Mouse (Mus musculus) NIH3T3 (cell line): ENCODE measurements around the gene B4galnt3.

Experiments used
- DNase-seq: peaks from one replicate; pipeline ENCODE4 v3.0.0-alpha.2; 2012; ENCODE audit warnings: low read depth

The B4galnt3 gene

DNA sequence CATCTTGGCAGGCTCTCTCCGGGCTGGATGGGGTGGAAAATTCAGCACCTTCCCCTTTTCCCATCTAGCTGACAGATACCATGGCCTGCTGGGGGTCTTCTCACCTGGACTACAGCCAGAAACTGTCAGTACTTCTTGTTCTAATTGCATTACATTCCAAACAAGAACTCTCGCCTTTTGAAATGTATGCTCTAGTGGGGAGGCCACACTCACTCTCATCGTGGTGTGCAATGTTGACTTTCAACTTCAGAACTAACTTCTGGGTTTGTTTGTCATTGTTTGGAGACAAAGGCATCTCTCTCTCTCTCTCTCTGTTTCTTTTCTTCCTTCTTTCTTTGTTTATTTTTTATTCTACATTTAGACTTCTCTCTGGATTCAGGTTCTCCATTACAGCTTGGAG lies 107.8 kb downstream of the B4galnt3 start:
- no peak for DNase-seq

DNA sequence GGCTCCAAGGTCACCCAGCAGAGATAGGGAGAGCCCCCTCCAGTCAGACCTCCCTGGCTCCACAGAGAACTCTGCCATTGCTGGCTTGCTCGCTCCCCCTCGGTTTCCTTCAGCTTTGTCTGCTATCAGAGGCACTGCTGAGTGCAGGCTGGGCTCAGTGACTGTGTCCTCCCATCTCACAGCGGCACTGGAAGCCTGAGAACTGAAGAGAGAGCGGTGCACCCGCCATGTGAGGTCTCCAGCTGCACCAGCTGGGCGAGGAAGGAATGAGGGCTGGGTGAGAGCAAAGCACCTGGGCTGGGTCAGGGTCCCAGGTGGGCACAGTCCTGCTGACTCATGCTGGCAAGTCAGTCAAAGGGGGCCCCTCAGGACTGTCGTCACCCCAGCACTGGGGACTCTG lies 108.6 kb downstream of the B4galnt3 start:
- no peak for DNase-seq

DNA sequence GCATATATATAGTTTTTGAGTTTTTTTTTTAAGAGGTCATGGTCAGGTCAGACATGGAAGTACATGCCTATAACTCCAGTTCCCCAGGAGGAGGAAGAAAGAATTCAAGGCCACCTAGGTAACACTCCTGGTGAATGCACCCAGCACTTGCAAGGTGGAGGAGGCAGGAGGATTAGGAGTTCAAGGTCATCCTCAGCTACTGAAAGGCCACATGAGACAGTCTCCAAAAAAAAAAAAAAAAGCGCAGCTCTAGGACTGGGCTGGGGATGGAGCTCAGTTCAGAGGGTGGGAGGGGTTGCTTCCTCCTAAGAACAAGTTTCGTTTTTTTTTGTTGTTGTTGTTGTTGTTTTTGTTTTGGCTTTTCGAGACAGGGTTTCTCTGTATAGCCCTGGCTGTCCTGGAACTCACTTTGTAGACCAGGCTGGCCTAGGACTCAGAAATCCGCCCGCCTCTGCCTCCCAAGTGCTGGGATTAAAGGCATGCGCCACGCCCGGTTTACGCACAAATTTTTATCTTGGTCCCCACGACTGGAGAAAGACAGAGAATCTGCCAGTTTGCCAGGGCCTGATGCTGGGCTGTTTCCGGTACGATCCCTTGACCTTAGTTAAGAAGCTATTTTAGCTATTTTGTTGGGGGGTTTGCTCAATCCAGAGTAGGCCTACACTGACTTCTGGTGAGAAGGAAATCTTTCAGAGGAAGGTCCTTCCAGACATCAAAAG lies 109.2 kb downstream of the B4galnt3 start:
- DNase-seq, result no peak

DNA sequence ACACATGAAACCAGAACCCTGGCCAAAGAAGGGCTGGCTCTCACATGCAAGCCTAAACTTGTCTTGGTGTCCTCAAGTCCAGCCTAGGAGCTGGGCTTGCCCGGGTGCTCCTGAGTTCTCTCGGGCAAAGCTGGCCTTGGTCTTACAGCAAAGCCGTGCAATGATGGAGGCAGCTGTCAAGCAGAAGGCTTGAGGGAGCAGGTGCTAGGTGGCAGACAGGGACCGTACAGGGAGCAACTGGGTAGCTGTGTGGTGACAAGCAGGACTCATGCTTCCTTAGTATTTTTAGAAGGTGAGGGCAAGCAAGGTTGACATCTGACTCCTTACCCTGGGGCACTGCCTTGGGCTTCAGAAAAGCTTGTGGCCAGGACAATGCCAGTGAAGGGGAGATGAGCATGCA lies 110.6 kb downstream of the B4galnt3 start:
- no peak for DNase-seq

DNA sequence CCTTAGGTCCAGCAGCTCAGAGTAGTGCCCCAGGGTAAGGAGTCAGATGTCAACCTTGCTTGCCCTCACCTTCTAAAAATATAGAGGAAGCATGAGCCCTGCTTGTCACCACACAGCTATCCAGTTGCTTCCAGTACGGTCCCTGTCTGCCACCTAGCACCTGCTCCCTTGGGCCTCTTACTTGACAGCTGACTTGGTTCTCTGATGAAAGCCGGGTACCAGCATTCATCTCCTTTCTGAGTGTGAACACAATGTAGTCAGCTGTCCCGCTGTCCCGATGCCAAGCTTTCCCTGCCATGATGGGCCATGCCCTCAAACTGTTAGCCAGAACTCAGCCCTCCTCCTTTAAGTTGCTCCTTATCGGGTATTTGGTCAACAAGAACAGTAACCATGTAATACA lies 112.2 kb downstream of the B4galnt3 start:
- DNase-seq, result no peak

DNA sequence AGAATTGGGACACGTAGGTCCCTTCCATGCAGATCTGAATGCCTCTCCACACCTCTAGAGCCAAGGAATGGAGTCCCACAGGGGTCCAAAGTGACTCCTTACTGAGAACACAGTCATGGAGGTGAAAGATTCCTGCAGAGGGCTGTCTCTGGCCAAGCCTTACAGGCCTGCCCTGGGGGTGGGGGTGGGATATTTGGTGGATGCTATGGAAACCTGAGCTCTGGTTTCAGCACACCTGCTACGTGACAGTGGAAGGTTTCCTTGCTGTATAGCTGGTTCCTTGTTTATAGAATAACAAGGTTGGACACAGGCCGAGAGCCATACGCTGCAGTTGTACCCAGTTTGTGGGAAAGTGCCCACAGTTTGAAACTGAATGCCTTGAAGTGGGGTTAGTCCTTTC lies 113.9 kb downstream of the B4galnt3 start:
- DNase-seq, result no peak

DNA sequence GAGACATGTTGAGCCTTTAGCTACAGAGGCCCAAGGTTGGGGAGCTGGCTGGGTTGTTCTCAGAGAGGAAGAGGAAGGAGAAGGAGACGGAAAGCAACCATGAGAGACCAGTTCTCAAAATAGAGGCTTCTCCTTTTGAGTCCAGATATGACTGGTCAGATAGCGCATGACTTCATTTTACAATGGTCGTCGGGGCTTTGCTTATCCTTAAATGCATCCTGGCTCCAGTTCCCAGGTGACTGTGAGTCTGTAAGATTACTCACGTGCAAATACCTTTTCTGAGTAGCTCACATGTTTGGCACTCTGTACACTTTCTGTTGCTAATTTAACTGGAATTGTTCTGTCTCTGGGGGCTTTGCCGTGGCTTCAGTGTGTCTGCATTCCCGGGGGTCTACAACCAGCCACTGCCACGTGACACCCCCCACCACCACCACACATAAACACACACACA lies 114.6 kb downstream of the B4galnt3 start:
- DNase-seq, result no peak

DNA sequence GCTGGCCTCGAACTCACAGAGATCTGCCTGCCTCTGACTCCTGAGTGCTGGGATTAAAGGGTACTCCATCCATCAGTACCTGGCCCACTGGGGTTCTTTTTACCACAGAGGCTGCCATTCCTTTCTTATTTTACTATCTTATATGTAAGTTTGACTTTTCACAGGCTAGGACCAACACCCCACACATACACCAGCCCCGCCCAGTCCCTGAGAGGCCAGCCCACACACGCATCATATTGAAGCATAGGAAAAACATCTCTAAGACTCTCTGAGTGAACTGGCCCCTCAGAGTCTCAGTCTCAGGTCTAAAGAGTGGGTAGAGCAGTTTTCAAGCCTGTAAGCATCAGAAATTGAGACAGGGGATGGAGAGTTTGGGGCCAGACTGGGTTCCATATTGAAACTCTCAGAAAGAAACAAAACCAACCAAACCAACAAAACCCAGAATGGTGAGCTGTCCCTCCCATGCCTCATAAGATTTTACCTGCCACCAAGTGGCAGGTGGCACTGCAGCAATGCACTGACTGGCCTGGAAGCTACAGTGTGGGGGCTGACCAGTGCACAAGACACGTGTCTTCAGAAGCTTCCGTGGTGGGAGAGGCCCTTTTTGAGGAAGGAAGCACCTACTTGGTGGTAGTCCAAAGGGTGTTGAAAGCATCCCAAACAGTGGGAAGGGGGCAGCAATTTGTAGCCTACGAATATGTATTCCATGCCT lies 115.2 kb downstream of the B4galnt3 start:
- DNase-seq, result no peak

DNA sequence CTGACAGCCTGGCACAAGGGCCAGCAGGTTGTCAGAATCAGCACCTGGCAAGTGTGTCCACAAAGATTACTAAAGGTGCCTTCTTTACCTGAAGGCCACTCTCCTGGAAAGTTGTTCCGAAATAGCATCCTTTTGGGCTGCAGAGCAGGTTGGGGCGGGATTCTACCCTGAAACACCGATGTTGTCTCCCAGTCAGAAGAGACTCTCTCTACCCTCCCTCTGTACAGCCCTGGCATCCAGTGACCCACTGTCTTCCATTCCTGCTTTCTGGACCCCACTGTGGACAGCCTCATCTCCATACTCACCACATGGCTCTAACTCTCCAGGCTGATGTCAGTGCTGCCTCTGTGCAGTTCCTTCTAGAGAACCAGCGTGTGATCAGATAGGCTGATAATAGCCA lies 118.7 kb downstream of the B4galnt3 start:
- DNase-seq, result no peak

DNA sequence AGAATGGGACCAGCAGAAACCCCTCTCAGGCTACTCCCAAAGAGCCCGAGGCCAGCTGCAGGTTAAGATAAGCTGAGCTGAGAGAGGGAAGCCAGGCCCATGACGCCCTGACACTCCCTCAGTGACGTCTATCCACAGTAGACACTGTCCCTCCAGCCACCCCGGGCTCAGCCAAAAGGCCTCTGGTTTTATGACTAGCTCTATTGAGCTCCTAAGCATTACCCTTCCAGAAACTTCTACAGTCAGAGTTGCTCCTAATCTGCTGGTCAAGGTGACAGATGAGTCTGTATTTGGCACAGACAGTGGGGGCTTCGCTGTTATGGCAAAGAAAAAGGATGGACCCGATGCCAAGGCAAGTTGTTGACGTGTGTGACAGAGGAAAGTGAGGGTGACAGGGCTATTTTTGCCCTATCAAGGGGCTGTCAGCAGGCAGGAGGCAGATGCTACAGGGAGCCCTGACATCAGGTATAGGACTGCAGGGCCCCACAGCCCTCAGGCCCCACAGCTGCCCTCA lies 119.7 kb downstream of the B4galnt3 start:
- no peak for DNase-seq

DNA sequence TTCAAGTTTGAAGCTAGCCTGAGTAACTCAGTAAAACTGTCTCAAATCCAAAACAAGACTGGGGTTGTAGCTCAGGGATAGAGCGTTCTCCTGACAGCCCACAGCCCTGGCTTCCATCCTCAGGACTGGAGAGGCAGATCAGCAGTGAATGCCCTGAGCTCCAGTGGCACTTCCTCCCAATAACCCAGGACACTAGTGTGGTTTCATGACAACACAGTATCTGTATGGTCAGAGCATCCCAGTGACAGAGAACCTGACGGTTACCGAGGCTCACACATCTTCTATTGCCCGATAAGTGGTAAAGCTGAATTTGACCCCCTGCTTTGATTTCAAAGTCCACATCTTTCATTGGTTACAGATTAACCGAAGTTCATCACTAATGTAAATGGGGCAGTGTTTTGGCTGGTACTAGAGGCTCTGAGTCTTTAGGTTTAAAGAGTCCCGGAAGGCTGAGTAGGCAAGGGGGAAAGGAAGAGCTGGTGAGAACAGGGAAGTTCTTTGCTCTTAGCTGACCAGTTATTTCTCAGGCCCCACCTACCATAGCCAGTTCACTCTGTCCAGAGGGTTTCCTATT lies 120.2 kb downstream of the B4galnt3 start:
- DNase-seq, result no peak

DNA sequence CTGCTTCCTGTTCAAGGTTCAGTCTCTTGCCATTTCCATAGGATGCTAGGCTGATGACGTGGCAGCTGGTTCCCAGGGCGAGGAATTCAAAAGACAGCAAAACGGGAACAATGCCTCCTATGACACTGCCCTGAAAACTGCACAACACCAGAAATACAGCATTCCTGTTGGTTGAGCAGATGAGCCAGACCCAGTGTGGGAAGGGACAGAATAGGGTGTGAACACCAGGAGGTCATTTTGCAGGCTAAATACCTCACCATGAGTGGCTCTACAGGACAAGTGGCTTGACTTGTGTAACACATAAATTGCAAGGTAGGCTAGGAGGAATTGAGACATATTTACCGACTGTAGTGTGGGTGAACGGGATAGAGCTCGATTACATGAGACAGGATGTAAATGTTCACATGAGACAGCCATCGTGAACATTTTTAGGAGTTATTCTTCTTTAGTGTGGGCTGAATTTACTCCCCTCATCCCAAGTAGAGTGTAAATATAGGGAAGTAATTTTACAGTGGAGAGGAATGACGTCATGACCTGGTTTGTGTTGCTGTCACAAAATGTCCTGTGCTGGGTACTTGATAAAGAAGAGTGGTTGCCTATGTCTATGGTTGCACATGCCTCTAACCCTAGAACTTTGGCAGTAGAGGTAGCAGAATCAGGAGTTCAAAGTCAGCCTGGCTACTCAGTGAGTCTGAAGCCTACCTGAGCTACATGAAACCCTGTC lies 121.9 kb downstream of the B4galnt3 start:
- DNase-seq, result peak; percentile 48

DNA sequence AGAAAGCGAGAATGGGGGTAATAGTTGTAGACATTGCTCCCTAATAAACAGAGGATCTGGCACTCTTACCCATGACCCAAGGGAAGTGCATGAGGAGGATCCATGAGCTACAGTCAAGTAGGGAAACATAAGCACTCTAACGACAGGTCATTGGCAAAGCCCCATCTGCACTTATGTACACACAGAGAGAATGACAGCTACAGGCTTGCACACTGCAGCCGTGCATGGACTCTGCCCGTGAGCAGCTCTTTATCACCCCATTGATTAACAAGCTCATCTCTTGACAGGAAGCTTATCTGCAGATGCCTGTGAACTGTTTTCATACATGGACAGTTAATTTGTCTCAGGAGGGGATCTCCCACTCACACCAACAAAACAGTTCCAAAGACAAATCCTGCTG lies 126.8 kb downstream of the B4galnt3 start:
- no peak for DNase-seq

DNA sequence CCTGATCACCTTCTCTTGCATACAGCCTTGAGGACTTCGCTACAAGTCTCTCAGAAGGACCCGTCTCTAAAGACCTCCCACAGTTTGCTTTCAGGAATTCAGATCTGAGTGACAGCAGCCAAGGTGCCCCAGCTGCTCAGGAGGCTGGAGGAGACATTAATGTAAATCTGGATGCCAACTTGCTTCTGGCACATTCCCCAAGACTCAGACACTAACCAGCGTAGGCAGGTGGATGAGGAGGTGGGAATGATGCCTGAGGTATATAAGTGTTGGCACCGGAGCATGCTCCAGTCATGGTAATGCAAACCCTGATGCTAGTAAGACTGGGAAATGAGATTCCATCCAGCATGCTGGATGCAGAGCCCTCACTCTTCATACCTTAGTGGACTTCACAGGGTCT lies 129.6 kb downstream of the B4galnt3 start:
- DNase-seq, result no peak

DNA sequence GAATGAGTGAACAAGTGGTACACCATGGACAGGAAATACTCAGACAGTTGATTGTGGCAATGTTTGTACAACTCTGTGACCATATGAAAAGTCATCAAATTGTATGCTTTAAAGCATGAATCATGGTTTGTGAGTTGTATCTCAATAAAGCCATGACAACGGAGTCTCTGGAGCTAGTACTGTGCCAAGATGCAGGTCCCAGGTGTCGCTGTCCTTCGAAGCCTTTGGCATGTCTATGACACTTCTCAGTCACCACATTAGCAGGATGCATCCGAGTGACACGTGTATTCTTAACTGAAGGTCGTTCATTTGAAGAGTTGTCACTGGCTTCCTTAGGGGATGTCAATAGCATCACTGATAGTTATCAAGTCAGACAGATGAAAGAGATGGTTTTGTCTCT lies 131.4 kb downstream of the B4galnt3 start:
- no peak for DNase-seq

DNA sequence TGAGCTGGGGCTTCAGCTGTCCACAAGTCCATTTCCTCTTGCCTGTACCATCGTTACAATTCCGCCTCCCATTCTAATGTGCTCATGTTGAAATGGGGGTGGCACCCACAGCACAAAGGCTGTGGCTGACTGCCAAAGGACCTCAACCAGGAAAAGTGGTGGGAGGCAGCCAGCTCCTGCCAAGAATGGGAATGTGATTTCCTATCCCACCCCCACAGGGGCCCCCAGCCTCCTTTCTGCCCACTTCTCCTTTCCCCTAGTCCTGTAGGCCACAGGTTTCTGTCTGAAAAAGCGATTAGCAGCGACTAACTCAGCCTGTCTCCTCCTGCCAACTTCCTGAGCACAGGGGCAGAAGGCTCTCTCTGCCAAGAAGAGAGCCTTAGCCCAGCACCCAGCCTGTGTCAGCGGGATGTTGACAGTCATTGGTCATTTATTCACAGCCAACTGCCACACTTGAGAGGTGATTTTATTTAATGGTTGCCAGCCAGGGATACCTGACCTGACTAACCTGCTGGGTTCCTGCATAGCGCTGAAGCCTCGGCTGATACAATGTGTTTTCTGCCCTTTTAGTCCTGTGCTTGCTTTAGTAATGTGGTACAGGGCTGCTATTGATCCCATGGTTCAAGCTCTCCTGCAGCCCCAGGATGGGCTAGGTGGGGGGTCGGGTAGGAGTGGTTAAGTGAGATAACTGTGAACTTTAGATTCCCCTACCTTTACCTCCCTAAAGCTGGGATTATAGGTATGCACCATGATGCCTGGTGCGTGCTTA lies 135.0 kb downstream of the B4galnt3 start:
- peak; percentile 52 for DNase-seq

DNA sequence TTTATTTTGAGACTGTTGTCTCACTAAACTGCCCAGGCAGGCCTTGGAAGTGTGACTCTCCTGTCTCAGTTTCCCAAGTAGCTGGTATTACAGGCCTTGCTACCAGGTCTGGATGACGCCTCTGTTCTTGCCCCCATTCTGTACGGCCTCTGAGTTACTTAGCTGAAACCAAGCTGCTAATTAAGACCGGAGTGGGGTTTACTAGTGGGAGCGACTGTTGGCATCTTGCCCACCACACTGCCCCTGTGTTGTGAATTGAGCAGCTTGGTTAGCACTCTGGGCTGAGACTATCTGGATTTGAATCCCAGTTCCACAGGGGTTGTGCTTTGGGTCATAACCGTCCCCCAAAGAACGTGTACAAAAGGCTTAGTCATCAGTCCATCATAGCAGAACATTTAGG lies 136.9 kb downstream of the B4galnt3 start:
- DNase-seq, result no peak

DNA sequence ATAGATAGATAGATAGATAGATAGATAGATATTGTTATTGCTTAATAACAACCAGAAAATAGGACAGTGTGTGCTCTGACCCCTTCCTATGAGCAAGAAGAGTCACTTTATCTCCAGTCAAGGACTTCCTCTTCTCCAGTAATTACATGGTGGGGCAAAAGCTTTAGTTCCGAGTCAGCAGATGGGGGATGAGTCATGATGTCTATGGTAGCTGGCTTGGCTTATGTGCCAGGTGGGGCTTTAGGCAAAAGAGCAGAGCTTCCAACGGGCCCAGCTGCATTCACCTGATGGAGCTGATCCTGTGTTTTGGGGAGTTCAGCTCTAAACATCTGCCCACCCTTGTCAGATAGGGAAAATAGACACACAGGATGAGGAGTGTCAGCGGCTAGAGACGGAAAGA lies 138.8 kb downstream of the B4galnt3 start:
- DNase-seq, result peak; percentile 45

DNA sequence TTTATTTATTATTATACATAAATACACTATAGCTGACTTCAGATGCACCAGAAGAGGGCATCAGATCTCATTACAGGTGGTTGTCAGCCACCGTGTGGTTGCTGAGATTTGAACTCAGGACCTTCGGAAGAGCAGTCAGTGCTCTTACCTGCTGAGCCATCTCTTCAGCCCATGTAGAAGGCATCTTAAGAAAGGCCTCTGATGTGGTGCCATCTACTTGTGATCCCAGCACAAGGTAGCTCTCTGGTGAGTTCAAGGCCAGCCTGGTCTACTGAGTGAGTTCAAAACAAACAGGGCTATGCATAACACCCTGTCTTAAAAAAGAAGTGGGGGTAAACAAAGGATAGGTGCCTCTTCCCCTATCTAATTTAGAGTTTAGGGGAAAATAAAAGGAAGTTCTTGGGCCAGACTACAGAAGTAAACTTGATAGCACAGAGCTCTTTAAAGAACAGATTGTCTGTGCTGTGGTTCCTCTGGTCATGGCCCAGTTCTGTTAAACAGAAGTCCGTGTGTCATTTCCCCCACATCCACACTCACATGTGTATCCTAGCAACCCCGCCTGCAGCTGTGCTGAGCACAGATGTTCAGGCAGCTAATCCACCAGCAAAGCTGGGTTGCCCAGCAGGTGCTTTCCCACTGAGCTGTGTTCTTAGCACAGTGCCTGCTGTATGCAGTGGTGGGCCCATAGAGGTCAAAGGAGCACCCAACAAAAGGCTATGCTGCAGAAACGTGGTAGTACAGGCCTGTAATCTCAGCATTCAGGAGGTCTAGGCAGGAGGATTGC lies 139.6 kb downstream of the B4galnt3 start:
- no peak for DNase-seq
